Mouse (Mus musculus) ES-E14 (cell line): ENCODE data around the gene Zfp827.

Experiments
- CHD2 ChIP-seq: IDR thresholded peaks from 2 replicates; pipeline ENCODE4 v1.6.1; 2014; ENCODE audit warnings: mild to moderate bottlenecking, low read depth, low read length, inconsistent platforms
- HCFC1 ChIP-seq: IDR thresholded peaks from 2 replicates; pipeline ENCODE4 v1.6.1; 2012; ENCODE audit warnings: low read length, inconsistent platforms, borderline replicate concordance; ENCODE audit not compliant: insufficient read depth
- MAFK ChIP-seq: IDR thresholded peaks from 2 replicates; pipeline ENCODE4 v1.6.1; 2014; ENCODE audit warnings: mild to moderate bottlenecking, low read depth, low read length, inconsistent platforms; ENCODE audit not compliant: insufficient read depth
- ZC3H11A ChIP-seq: IDR thresholded peaks from 2 replicates; pipeline ENCODE4 v1.6.1; 2012; ENCODE audit warnings: low read depth, mild to moderate bottlenecking, inconsistent platforms, low read length, borderline replicate concordance
- ZNF384 ChIP-seq: IDR thresholded peaks from 2 replicates; pipeline ENCODE4 v1.6.1; 2012; ENCODE audit warnings: low read depth, low read length, inconsistent platforms

GRCm38 (mm10) chr8:79116436-79116835, 88.2 kb downstream of the Zfp827 start:
- TF ChIP-seq ZNF384 (no peak), CHD2 (no peak), HCFC1 (no peak), ZC3H11A (no peak), MAFK (no peak)
